Mouse (Mus musculus): Measurements from ENCODE around the gene Nelfcd. TPM values are rescaled to one million over a fixed set of nuclear protein-coding genes. Genes with fewer than 3 reads are reported as not detected.

Gene Nelfcd
- polyA plus RNA-seq, 1 experiment from 2014 or later: 106 TPM

DNA sequence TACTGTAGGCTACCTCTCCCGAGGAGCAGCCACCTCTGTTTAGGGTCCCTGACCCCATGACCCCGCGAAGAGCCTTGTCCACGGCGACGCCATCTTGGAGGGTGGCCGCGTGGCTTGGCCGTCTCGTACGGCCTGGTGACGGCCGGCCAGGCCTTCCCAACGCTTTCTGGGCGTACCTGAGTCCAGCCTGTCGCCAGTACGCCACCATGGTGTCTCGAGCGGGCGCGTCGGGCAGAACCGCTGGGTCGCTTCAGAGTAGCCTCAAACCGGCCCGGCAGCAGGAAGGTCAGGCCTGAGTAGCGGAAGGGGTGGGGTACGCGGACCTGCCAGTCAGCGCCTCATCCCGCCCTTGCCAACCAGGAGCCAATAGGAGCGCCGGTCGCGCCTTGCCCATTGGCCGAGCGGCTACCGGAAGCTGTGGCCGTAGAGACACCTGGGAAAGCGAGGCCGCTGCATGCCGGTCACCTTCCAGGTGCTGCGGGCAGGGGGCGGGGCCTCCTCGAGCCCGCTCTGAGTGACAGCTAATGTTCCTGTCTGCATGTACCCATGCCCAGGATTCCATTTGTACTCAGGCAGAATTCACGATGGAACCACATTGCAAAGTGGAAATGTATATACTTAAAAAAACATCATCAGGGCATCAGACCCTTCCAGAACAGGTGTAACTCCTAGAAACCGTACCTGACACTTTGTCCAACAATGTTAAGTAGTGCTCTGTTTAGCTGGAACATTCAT lies 48.4 kb downstream of the Nelfcd start, which contains the start of gene Atp5e:
Atp5e (minus strand) TSS at position 317 of the 735 bp plus-strand sequence.
- peak; percentile 89 for DNase-seq (ENCODE audit: low spot score)
- H3K4me3 ChIP-seq (replicated peaks; ENCODE audit: low read length): peak within 1 kb of the TSS; percentile 82
- H3K9ac ChIP-seq: peak within 1 kb of the TSS; percentile 84
- H3K27ac ChIP-seq: peak within 1 kb of the TSS; percentile 51; the same call in 1 of the 2 replicates
- no peaks in the 10 kb centered on the region for H3K9me3 ChIP-seq (ENCODE audit: control insufficient read depth, low read length)
- peak; percentile 100 for ATAC-seq (ENCODE audit: low FRiP score)
- 3% methylated on average over 48 of the region's 48 CpGs for WGBS
- no peaks in the 10 kb centered on the region for H3K27me3 ChIP-seq (ENCODE audit: control insufficient read depth, insufficient read depth, low read length)
- peaks cover 10% of the 10 kb centered on the region for H3K4me1 ChIP-seq (replicated peaks; ENCODE audit: control insufficient read depth, insufficient read depth, low read length)
- H3K36me3 ChIP-seq (replicated peaks; ENCODE audit: control insufficient read depth, insufficient read depth): peaks cover 61% of the 10 kb centered on the region
- H3K4me2 ChIP-seq (replicated peaks): peak within 1 kb of the TSS; percentile 90

DNA sequence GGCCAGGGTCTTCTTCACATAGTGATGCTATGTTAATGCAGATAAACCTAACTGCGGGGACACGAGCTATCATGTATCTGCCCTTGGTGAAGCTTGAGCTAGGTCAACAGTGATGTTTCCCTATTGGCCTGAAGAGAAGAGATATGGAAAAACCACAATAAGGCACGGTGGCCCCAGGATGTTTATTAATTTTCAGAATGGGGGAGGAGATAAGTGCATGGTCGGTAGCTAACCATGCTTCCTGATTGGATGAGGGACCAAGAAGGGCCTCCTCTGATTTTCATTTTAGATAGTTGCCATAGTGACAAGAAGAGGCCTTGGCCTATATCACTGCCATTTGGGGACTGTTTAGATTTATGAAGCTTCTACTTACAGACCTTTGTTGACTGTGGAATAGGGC lies 54.7 kb downstream of the Nelfcd start:
- DNase-seq (ENCODE audit: low spot score): no peak
- Histone ChIP-seq H3K4me3 (replicated peaks; ENCODE audit: low read length) (no peak overlapping the region), H3K4me2 (replicated peaks) (no peak overlapping the region), H3K9me3 (ENCODE audit: control insufficient read depth, low read length) (no peaks in the 10 kb centered on the region), H3K27me3 (ENCODE audit: control insufficient read depth, insufficient read depth, low read length) (no peaks in the 10 kb centered on the region), H3K27ac (no peak overlapping the region), H3K4me1 (replicated peaks; ENCODE audit: control insufficient read depth, insufficient read depth, low read length) (peaks cover 10% of the 10 kb centered on the region), H3K36me3 (replicated peaks; ENCODE audit: control insufficient read depth, insufficient read depth) (peaks cover 36% of the 10 kb centered on the region), H3K9ac (no peak overlapping the region)
- ATAC-seq (ENCODE audit: low FRiP score): no peak
- 91% methylated on average over 4 of the region's 4 CpGs for WGBS

DNA sequence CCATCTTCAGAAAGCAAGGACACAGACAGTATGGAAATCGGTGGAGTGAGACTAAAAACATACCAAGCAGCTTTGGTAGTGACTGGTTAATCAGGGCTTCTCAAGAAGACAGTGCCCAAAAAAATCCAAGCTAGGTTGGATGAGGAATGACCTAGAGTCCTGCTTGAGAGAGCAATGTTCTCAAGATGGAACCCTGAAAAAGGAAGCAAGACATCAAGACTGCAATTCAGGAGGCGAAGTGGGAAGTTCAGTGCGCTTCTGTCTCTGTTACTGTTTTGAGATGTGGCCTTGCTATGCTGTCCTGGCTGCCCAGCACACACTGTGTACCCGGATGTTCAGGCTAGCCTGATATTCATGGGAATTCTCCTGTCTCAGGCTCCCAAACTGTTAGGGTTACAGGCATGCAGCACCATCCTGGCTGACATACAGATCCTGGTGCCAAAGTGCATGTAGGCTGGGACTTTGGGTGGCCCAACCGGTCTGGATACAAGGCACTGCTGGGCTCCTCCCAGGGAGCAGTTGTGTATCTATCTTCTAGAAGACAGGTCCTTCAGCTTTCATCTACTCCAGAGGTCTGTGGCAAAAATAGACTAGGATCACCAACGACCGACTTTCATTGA lies 55.3 kb downstream of the Nelfcd start:
- no peaks in the 10 kb centered on the region for H3K27me3 ChIP-seq (ENCODE audit: control insufficient read depth, insufficient read depth, low read length)
- H3K9ac ChIP-seq: no peak overlapping the region
- 95% methylated on average over 7 of the region's 7 CpGs for WGBS
- H3K4me3 ChIP-seq (replicated peaks; ENCODE audit: low read length): no peak overlapping the region
- ATAC-seq (ENCODE audit: low FRiP score): no peak
- peaks cover 10% of the 10 kb centered on the region for H3K4me1 ChIP-seq (replicated peaks; ENCODE audit: control insufficient read depth, insufficient read depth, low read length)
- DNase-seq (ENCODE audit: low spot score): no peak
- no peak overlapping the region for H3K4me2 ChIP-seq (replicated peaks)
- H3K27ac ChIP-seq: no peak overlapping the region
- peaks cover 30% of the 10 kb centered on the region for H3K36me3 ChIP-seq (replicated peaks; ENCODE audit: control insufficient read depth, insufficient read depth)
- no peaks in the 10 kb centered on the region for H3K9me3 ChIP-seq (ENCODE audit: control insufficient read depth, low read length)

DNA sequence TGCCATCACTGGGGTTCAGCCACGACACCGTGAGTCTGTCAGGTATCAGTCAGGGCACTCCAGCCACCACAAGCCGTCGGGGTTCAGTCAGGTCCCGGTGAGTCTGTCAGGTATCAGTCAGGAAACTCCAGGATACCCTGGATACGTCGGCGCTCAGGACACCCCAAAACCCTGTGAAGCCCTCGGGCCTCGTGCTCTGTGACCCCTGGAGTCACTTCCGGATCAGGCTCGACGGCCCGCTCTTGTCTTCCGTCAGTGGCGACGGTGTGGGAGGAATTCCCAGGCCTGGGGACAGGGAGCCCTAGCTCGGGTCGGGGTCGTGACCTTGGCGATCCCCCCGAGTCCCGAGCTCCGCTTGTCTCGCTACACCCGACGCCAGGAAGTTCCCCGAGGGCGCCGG lies 56.8 kb downstream of the Nelfcd start:
- no peak overlapping the region for H3K27ac ChIP-seq
- no peak for DNase-seq (ENCODE audit: low spot score)
- peaks cover 10% of the 10 kb centered on the region for H3K4me1 ChIP-seq (replicated peaks; ENCODE audit: control insufficient read depth, insufficient read depth, low read length)
- no peak; the same call in 1 of the 2 replicates for ATAC-seq (ENCODE audit: low FRiP score)
- peak overlapping the region; percentile 73 for H3K9ac ChIP-seq
- no peaks in the 10 kb centered on the region for H3K27me3 ChIP-seq (ENCODE audit: control insufficient read depth, insufficient read depth, low read length)
- no peaks in the 10 kb centered on the region for H3K9me3 ChIP-seq (ENCODE audit: control insufficient read depth, low read length)
- H3K36me3 ChIP-seq (replicated peaks; ENCODE audit: control insufficient read depth, insufficient read depth): peaks cover 16% of the 10 kb centered on the region
- H3K4me3 ChIP-seq (replicated peaks; ENCODE audit: low read length): peak overlapping the region; percentile 76
- H3K4me2 ChIP-seq (replicated peaks): peak overlapping the region; percentile 69
- 7% methylated on average over 30 of the region's 30 CpGs for WGBS

DNA sequence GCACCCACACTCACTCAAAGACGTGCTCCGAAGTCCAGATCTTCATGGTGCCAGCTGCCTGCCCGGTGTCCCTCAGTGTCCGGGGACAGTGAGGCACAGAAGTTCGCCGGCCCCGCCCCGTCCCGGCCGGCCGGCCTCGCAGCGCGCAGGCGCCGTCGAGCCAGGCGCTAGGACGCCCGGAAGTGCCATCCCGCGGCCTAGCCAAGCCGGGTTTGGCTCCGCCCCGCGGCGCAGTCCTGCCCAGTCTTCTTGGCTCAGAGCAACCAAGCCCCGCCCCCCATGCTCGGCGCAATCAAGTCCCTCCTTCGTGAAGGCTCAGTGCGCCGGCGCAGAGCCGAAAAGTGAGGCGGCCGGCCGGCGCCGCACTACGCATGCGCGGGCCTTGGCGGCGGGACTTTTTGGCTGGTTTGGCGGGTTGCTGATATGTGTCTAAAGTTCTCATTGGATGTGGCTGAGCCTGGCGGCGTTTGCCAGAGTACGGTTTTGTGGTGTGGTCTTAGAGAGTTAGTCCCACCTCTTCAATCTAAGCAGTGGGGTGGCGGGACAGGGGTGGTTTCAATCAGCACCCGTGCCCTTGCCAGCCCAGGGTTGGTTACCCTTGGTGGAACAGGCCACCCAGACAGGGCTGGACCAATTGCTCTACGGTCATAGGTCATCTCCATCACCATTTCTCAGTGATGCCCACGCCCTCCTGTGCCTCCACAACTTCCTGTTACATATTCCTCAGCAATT lies 57.4 kb downstream of the Nelfcd start, which contains the start of gene Prelid3b:
Prelid3b (minus strand) TSS at position 264 of the 732 bp plus-strand sequence.
- 1% methylated on average over 52 of the region's 53 CpGs for WGBS
- Histone ChIP-seq H3K27ac (no peak within 1 kb of the TSS), H3K4me1 (replicated peaks; ENCODE audit: control insufficient read depth, insufficient read depth, low read length) (peaks cover 10% of the 10 kb centered on the region), H3K27me3 (ENCODE audit: control insufficient read depth, insufficient read depth, low read length) (no peaks in the 10 kb centered on the region), H3K4me3 (replicated peaks; ENCODE audit: low read length) (peak within 1 kb of the TSS; percentile 76), H3K4me2 (replicated peaks) (peak within 1 kb of the TSS; percentile 69), H3K9ac (peak within 1 kb of the TSS; percentile 73), H3K9me3 (ENCODE audit: control insufficient read depth, low read length) (no peaks in the 10 kb centered on the region), H3K36me3 (replicated peaks; ENCODE audit: control insufficient read depth, insufficient read depth) (peaks cover 15% of the 10 kb centered on the region)
- ATAC-seq (ENCODE audit: low FRiP score): peak; percentile 99
- peak; percentile 99 for DNase-seq (ENCODE audit: low spot score)

DNA sequence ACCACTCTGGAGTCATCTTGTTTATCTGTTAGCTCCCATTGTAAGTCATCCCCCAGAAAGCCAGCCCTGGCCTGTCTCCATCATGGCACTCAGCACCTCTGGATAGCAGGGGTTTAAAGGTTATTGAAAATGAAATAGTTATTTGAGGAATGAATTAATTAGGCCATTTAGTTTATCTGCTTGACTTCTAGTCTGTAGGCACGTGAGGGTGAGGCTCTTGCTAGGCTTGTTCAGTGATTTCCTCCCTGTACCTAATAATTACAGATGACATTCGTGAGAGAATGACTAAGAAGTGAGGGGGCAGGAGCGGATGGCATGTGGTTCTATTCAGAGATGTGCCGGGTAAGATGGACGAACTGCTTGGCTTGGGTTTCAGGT lies 57.9 kb downstream of the Nelfcd start:
- Histone ChIP-seq H3K9me3 (ENCODE audit: control insufficient read depth, low read length) (no peaks in the 10 kb centered on the region), H3K9ac (peak overlapping the region; percentile 54)
- WGBS: 81% methylated on average over 5 of the region's 5 CpGs

More for the DNA sequence above, 57.9 kb downstream of the Nelfcd start:
- Histone ChIP-seq H3K27me3 (ENCODE audit: control insufficient read depth, insufficient read depth, low read length) (no peaks in the 10 kb centered on the region), H3K4me2 (replicated peaks) (peak overlapping the region; percentile 69), H3K36me3 (replicated peaks; ENCODE audit: control insufficient read depth, insufficient read depth) (peaks cover 9% of the 10 kb centered on the region), H3K4me1 (replicated peaks; ENCODE audit: control insufficient read depth, insufficient read depth, low read length) (peaks cover 10% of the 10 kb centered on the region), H3K27ac (no peak overlapping the region), H3K4me3 (replicated peaks; ENCODE audit: low read length) (peak overlapping the region; percentile 76)
- DNase-seq (ENCODE audit: low spot score): no peak
- ATAC-seq (ENCODE audit: low FRiP score): no peak

Other genes with a start within 250 kb of the Nelfcd start
- 1,800 and 1,897 TPM in 2 replicates for gene Gnas, start 131.5 kb upstream of the Nelfcd start, polyA plus RNA-seq (2014; fragmentation: Nextera tagmentation; extraction: Ambion mirVana)
- 8.6 and 10.9 TPM in 2 replicates for gene Gm20721, start 69.1 kb upstream of the Nelfcd start, polyA plus RNA-seq (2014; fragmentation: Nextera tagmentation; extraction: Ambion mirVana)
- gene Ctsz, start 23.2 kb downstream of the Nelfcd start, polyA plus RNA-seq (2014; fragmentation: Nextera tagmentation; extraction: Ambion mirVana): 75.0 and 80.5 TPM in 2 replicates
- gene Tubb1, start 34.9 kb downstream of the Nelfcd start, polyA plus RNA-seq (2014; fragmentation: Nextera tagmentation; extraction: Ambion mirVana): 0.82 and 0.93 TPM in 2 replicates
- gene Atp5e, start 48.3 kb downstream of the Nelfcd start, polyA plus RNA-seq (2014; fragmentation: Nextera tagmentation; extraction: Ambion mirVana): 793 and 981 TPM in 2 replicates
- 108 and 118 TPM in 2 replicates for gene Prelid3b, start 57.3 kb downstream of the Nelfcd start, polyA plus RNA-seq (2014; fragmentation: Nextera tagmentation; extraction: Ambion mirVana)
- not detected in 2 replicates for gene Zfp831, start 227.7 kb downstream of the Nelfcd start, polyA plus RNA-seq (2014; fragmentation: Nextera tagmentation; extraction: Ambion mirVana)

All from hindbrain, embryonic 14.5 days (tissue).